8 mouse cellular contexts compared by ENCODE assay signal in the genomic region with DNA sequence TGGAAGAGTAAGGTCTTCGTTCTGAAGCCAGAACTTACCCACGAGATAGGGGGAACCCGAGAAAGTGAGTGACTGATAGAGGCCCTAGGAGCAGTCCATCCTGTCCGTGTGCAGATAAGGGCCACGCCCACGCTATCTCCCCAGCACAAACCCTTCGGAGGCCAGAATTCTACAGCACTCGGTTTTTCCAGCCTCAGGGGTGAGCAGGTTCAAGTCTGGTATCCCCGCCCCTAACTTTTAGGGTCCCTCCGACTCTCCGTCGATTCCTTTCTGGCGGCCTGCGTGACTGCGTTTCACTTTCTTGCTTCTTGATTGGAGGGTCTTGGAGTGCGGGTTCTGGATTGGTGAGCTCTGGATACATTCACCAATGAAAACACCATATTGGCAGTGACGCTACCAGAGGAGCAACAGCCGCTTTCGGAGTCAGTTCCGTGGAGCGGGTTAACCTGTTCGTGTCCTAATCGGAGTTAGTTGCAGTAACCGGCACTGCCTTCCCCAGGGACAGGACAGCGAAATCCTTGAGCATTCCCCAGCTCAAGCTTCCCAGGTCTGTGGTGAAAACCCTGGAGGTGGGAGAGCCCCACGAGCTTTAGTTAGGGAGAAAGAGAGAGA. TPM values are rescaled to one million over a fixed set of nuclear protein-coding genes. Genes with fewer than 3 reads are reported as not detected.
DNase-seq lines count a peak whose midpoint lies in the region; ATAC-seq and TF ChIP-seq lines count a peak whose summit lies in the region.

Gene Ppox (minus strand): TSS at position 271 of the 612 bp plus-strand sequence.

- no peak; the same call in 1 of the 2 replicates for TF ChIP-seq EP300 in heart, adult 2 months (IDR thresholded peaks at IDR 0.05; ENCODE audit: insufficient read depth, low read depth, low read length)

- H3K27ac ChIP-seq in embryonic facial prominence, embryonic 13.5 days, result peak within 1 kb of the TSS; percentile 86
- H3K27ac ChIP-seq in heart, adult 2 months, result peak within 1 kb of the TSS; percentile 96
- H3K27ac ChIP-seq in limb, embryonic 13.5 days, result peak within 1 kb of the TSS; percentile 72
- H3K27ac ChIP-seq in midbrain, embryonic 16.5 days (ENCODE audit: low read length), result peak within 1 kb of the TSS; percentile 60

- no peak for TF ChIP-seq CTCF in heart, adult 2 months (IDR thresholded peaks at IDR 0.05)

- peak; percentile 97 for ATAC-seq in embryonic facial prominence, embryonic 13.5 days (ENCODE audit: insufficient number of reproducible peaks, insufficient read depth, low FRiP score, low TSS enrichment, low read depth)
- peak; percentile 97 for ATAC-seq in limb, embryonic 13.5 days (ENCODE audit: low FRiP score, low read depth)
- peak; percentile 97 for ATAC-seq in midbrain, embryonic 16.5 days

- DNase-seq in 3134 (ENCODE audit: extremely low read depth, insufficient read length, low spot score), result peak; percentile 85
- DNase-seq in adrenal gland, postnatal 36 days, result peak; percentile 90 to 91
- DNase-seq in heart, adult 2 months, result peak; percentile 87 to 94
- peak; percentile 94 to 97 for DNase-seq in kidney, adult 8-10 months
- DNase-seq in spleen, postnatal 10 days (ENCODE audit: low spot score in 2 of 2), result peak; percentile 84 to 93

- H3K79me2 ChIP-seq in heart, adult 2 months (replicated peaks; ENCODE audit: control insufficient read depth, insufficient read depth, low read length), result no peaks in the 10 kb centered on the region

- H3K4me1 ChIP-seq in embryonic facial prominence, embryonic 13.5 days, result peaks cover 25% of the 10 kb centered on the region
- H3K4me1 ChIP-seq in heart, adult 2 months (ENCODE audit: control insufficient read depth, insufficient read depth, low read length), result peaks cover 6% of the 10 kb centered on the region
- peaks cover 29% of the 10 kb centered on the region for H3K4me1 ChIP-seq in limb, embryonic 13.5 days
- H3K4me1 ChIP-seq in midbrain, embryonic 16.5 days (ENCODE audit: control insufficient read depth, insufficient read depth, low read length), result peaks cover 23% of the 10 kb centered on the region

- H3K27me3 ChIP-seq in embryonic facial prominence, embryonic 13.5 days, result no peaks in the 10 kb centered on the region
- H3K27me3 ChIP-seq in heart, adult 2 months (ENCODE audit: control insufficient read depth, insufficient read depth, low read length), result no peaks in the 10 kb centered on the region
- H3K27me3 ChIP-seq in limb, embryonic 13.5 days, result no peaks in the 10 kb centered on the region
- no peaks in the 10 kb centered on the region for H3K27me3 ChIP-seq in midbrain, embryonic 16.5 days (ENCODE audit: control insufficient read depth, insufficient read depth, low read depth, low read length)

- peaks cover 64% of the 10 kb centered on the region for H3K36me3 ChIP-seq in embryonic facial prominence, embryonic 13.5 days
- H3K36me3 ChIP-seq in heart, adult 2 months (ENCODE audit: control insufficient read depth, insufficient read depth, low read length), result no peaks in the 10 kb centered on the region
- H3K36me3 ChIP-seq in limb, embryonic 13.5 days, result peaks cover 74% of the 10 kb centered on the region
- H3K36me3 ChIP-seq in midbrain, embryonic 16.5 days (ENCODE audit: control insufficient read depth, insufficient read depth, low read length), result peaks cover 26% of the 10 kb centered on the region

- intact Hi-C loops in heart, adult 2 months (cut with DNase I), result loop anchor here (1.0 to 2.0 kb wide), 3 partner anchors 34 to 170 kb away; no protein-coding TSS in a partner anchor

- peak within 1 kb of the TSS; percentile 92 for H3K4me2 ChIP-seq in embryonic facial prominence, embryonic 13.5 days
- H3K4me2 ChIP-seq in limb, embryonic 13.5 days (replicated peaks), result peak within 1 kb of the TSS; percentile 95
- peak within 1 kb of the TSS; percentile 89 for H3K4me2 ChIP-seq in midbrain, embryonic 16.5 days (ENCODE audit: low read length)

- peak within 1 kb of the TSS; percentile 89 for H3K9ac ChIP-seq in embryonic facial prominence, embryonic 13.5 days
- H3K9ac ChIP-seq in heart, adult 2 months (ENCODE audit: low read depth, low read length), result peak within 1 kb of the TSS; percentile 79
- H3K9ac ChIP-seq in limb, embryonic 13.5 days, result peak within 1 kb of the TSS; percentile 86
- peak within 1 kb of the TSS; percentile 73 for H3K9ac ChIP-seq in midbrain, embryonic 16.5 days (ENCODE audit: low read depth, low read length)

- TF ChIP-seq POLR2A in heart, adult 2 months (IDR thresholded peaks at IDR 0.05; ENCODE audit: insufficient read depth, low read depth, low read length), result no peak; the same call in none of the 2 replicates

- H3K4me3 ChIP-seq in embryonic facial prominence, embryonic 13.5 days, result peak within 1 kb of the TSS; percentile 68
- H3K4me3 ChIP-seq in heart, adult 2 months, result peak within 1 kb of the TSS; percentile 73
- H3K4me3 ChIP-seq in limb, embryonic 13.5 days, result peak within 1 kb of the TSS; percentile 73
- peak within 1 kb of the TSS; percentile 63 for H3K4me3 ChIP-seq in midbrain, embryonic 16.5 days (ENCODE audit: low read depth, low read length)

- WGBS in embryonic facial prominence, embryonic 13.5 days, result under 1% methylated on average over 26 of the region's 26 CpGs
- WGBS in heart, adult 2 months, result under 1% methylated on average over 26 of the region's 26 CpGs
- WGBS in limb, embryonic 13.5 days, result under 1% methylated on average over 26 of the region's 26 CpGs
- under 1% methylated on average over 26 of the region's 26 CpGs for WGBS in midbrain, embryonic 16.5 days

- H3K9me3 ChIP-seq in embryonic facial prominence, embryonic 13.5 days, result no peaks in the 10 kb centered on the region
- no peaks in the 10 kb centered on the region for H3K9me3 ChIP-seq in limb, embryonic 13.5 days
- H3K9me3 ChIP-seq in midbrain, embryonic 16.5 days (replicated peaks; ENCODE audit: control insufficient read depth, low read length, poor library complexity, severe bottlenecking), result no peaks in the 10 kb centered on the region

RNA-seq across cellular contexts. Expression of gene Ppox, which starts in this region (rescaled TPM):
- 10 to 100 TPM; 31.1 to 40.8 TPM for total RNA-seq in adrenal gland, postnatal 36 days (2021)
- 60.5 and 64.9 TPM in 2 replicates for polyA plus RNA-seq in embryonic facial prominence, embryonic 13.5 days (2015; fragmentation: Nextera tagmentation; extraction: Ambion mirVana)
- 10 to 100 TPM in 1 of 2 experiments, 1 to 10 TPM in 1; 9.7 to 12.0 TPM for total RNA-seq in heart, adult 2 months (2021)
- polyA plus RNA-seq in heart, adult 2 months (2012; rRNA removed), result 31.4 and 33.1 TPM in 2 replicates
- 69.7 and 77.4 TPM in 2 replicates for polyA plus RNA-seq in limb, embryonic 13.5 days (2015; fragmentation: Nextera tagmentation; extraction: Ambion mirVana)
- 44.4 and 49.5 TPM in 2 replicates for polyA plus RNA-seq in midbrain, embryonic 16.5 days (2015; fragmentation: Nextera tagmentation; extraction: Ambion mirVana)

Comparison
In these comparisons a context has a peak if more than half of its experiments do, and no peak if none do; other contexts are left out.
1. Peak in every context shown above with its lines: DNase-seq, ATAC-seq, H3K4me3 ChIP-seq and H3K27ac ChIP-seq.